Comparison of ENCODE assay signal across 8 mouse cellular contexts in genomic region chr9:72111622-72112550, GRCm38 (mm10). TPM values are rescaled to one million over a fixed set of nuclear protein-coding genes. Genes with fewer than 3 reads are reported as not detected.
DNase-seq lines count a peak whose midpoint lies in the region; ATAC-seq lines count a peak whose summit lies in the region.

Gene Tcf12 (minus strand): TSS chr9:72111871.

- peaks cover 11% of the 10 kb centered on the region; the same call in 1 of the 2 replicates for H3K36me3 ChIP-seq in heart, embryonic 10.5 days
- H3K36me3 ChIP-seq in kidney, embryonic 14.5 days (ENCODE audit: control insufficient read depth, insufficient read depth, low read length): peaks cover 14% of the 10 kb centered on the region; the same call in 1 of the 2 replicates

- peak within 1 kb of the TSS; percentile 59 for H3K4me2 ChIP-seq in kidney, embryonic 14.5 days (replicated peaks; ENCODE audit: low read depth, low read length)

- H3K4me1 ChIP-seq in heart, embryonic 10.5 days: peaks cover 11% of the 10 kb centered on the region; the same call in 1 of the 2 replicates
- peaks cover 10% of the 10 kb centered on the region for H3K4me1 ChIP-seq in kidney, embryonic 14.5 days (ENCODE audit: control insufficient read depth, insufficient read depth, low read length)

- ATAC-seq in erythroblast, adult 5-6 weeks (replicated peaks; ENCODE audit: low FRiP score, poor library complexity, severe bottlenecking): peak; percentile 68
- peak; percentile 89 for ATAC-seq in kidney, embryonic 14.5 days (ENCODE audit: low FRiP score, low TSS enrichment)

- no peaks in the 10 kb centered on the region for H3K27me3 ChIP-seq in heart, embryonic 10.5 days (ENCODE audit: insufficient read depth, poor library complexity, severe bottlenecking)
- H3K27me3 ChIP-seq in kidney, embryonic 14.5 days (ENCODE audit: control insufficient read depth, insufficient read depth, low read length): no peaks in the 10 kb centered on the region

- no peaks in the 10 kb centered on the region for H3K9me3 ChIP-seq in heart, embryonic 10.5 days
- no peaks in the 10 kb centered on the region for H3K9me3 ChIP-seq in kidney, embryonic 14.5 days (ENCODE audit: control insufficient read depth, low read length)

- peak within 1 kb of the TSS; percentile 100 for H3K9ac ChIP-seq in kidney, embryonic 14.5 days (ENCODE audit: low read depth, low read length)

- WGBS in heart, embryonic 10.5 days: 2% methylated on average over 88 of the region's 88 CpGs
- WGBS in kidney, embryonic 14.5 days: 1% methylated on average over 82 of the region's 88 CpGs

- H3K4me3 ChIP-seq in heart, embryonic 10.5 days: peak within 1 kb of the TSS; percentile 99
- peak within 1 kb of the TSS; percentile 99 for H3K4me3 ChIP-seq in kidney, embryonic 14.5 days (ENCODE audit: low read length)

- peak within 1 kb of the TSS; percentile 99 for H3K27ac ChIP-seq in heart, embryonic 10.5 days
- H3K27ac ChIP-seq in kidney, embryonic 14.5 days (ENCODE audit: low read depth, low read length): peak within 1 kb of the TSS; percentile 96

- DNase-seq in CD4-positive helper T cell, adult 2 months (ENCODE audit: low read depth, low spot score): peak; percentile 94
- peak; percentile 96 for DNase-seq in brain, adult 2 months (ENCODE audit: low read depth, low spot score)
- DNase-seq in heart, embryonic 10.5 days (ENCODE audit: low spot score): peak; percentile 89
- peak; percentile 86 for DNase-seq in liver
- peak; percentile 52 to 64 for DNase-seq in monocyte, adult 2 months (ENCODE audit: low read depth in 1 of 2, low spot score in 2 of 2)
- peak; percentile 84 to 86 for DNase-seq in spleen, postnatal 36 days (ENCODE audit: low spot score in 2 of 2)

RNA-seq across cellular contexts. Expression of gene Tcf12, which starts in this region (rescaled TPM):
- 22.1 and 28.8 TPM in 2 replicates for total RNA-seq in erythroblast, adult 5-6 weeks (2015; ENCODE audit: low replicate concordance)
- 7.8 and 10.9 TPM in 2 replicates for total RNA-seq in erythroblast, adult 5-6 weeks (2017; ENCODE audit: low replicate concordance)
- 41.5 and 64.8 TPM in 2 replicates for polyA plus RNA-seq in heart, embryonic 10.5 days (2016; fragmentation: Nextera tagmentation; extraction: Ambion mirVana)
- 75.5 and 108 TPM in 2 replicates for polyA plus RNA-seq in kidney, embryonic 14.5 days (2014; fragmentation: Nextera tagmentation; extraction: Ambion mirVana)

Comparison
In these comparisons a context has a peak if more than half of its experiments do, and no peak if none do; other contexts are left out.
1. Peak in every context shown above with its lines: DNase-seq, ATAC-seq, H3K4me3 ChIP-seq and H3K27ac ChIP-seq.